Mouse (Mus musculus): ENCODE measurements at regions not wholly inside any gene's neighbourhood (a gene's known extent, or its start where the extent isn't known, plus 50 kb on each side); places are given as distances from the start of the nearest gene placed in this dataset.

- H3K27ac ChIP-seq (replicated peaks; ENCODE audit: low read depth, low read length): no peak overlapping the region
- no peak overlapping the region for H3K4me3 ChIP-seq (ENCODE audit: insufficient read depth, low read depth, low read length)
- no peaks in the 10 kb centered on the region for H3K4me1 ChIP-seq (ENCODE audit: control insufficient read depth, insufficient read depth, insufficient read length, low read length)
Observed at GRCm38 (mm10) chr10:9509092-9509671, 165.8 kb downstream of the Samd5 start.

DNA sequence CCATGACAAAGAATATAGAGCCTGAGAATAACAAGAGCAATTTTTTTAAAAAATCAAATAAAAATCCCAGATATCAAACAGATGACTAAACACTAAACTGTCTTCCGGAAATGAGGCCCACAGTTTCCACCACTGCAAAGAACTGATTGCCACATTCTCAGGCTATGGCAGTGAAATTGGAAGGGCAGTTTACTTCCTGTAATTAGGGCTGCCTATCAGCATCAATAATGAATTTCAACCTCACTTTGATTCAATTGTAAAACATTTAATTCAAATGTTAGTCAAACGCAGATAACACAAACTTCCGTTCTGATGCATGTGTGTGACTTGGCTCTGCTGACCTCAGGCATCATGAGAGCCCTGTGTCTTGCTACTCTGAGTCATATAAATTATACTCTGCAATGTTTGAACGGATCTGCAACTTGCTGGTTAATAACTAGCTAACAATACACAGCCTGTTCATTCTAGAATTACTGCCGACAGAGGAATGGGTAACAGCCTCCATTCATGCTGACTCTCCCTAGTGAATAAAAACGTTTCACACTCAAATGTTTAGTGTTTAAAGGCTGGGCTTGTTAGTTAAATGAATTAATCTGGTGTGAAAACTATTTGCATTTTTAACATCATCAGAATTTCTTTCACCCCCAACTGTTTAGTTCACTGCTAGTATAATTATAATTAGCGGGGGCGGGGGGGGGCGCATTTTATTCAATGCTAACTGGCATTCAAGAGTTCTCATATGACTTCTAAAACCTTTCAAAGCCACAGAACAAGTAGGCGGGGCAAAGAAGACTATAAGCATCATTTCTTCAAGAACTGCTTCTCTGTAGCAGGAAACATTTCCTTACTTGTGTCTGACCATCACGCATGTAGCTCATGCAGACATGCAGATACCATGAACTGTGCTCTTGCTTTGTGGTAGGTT lies 171.2 kb downstream of the Samd5 start:
- Histone ChIP-seq H3K4me3 (ENCODE audit: insufficient read depth, low read depth, low read length) (no peak overlapping the region), H3K27ac (replicated peaks; ENCODE audit: low read depth, low read length) (no peak overlapping the region), H3K4me1 (ENCODE audit: control insufficient read depth, insufficient read depth, insufficient read length, low read length) (peaks cover 2% of the 10 kb centered on the region; the same call in 1 of the 2 replicates)

GRCm38 (mm10) chr10:9498550-9498949 lies 176.5 kb downstream of the Samd5 start:
- H3K4me1 ChIP-seq (ENCODE audit: control insufficient read depth, insufficient read depth, insufficient read length, low read length): peaks cover 2% of the 10 kb centered on the region; the same call in 1 of the 2 replicates
- no peak overlapping the region for H3K27ac ChIP-seq (replicated peaks; ENCODE audit: low read depth, low read length)
- no peak overlapping the region for H3K4me3 ChIP-seq (ENCODE audit: insufficient read depth, low read depth, low read length)

DNA sequence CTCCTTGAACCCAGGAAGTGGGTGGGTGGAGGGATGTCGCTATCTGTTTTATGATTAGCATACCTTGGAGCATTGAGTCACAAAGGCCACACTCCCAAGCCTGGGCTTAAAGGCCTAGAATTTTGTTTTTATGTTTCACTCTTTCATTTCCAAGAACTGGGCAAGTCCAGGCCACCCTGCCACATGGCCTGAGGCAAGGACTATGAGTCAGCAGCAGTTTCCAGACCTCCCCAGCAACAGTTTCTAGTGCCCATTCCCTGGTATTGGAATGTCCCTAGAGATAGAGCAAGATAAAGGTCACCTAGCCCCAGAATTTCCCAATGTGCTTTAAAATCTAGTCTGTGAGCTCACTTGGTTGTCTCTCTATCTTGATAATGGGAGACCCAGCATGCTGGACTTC lies 178.0 kb downstream of the Samd5 start:
- H3K4me3 ChIP-seq (ENCODE audit: insufficient read depth, low read depth, low read length): no peak overlapping the region
- H3K27ac ChIP-seq (replicated peaks; ENCODE audit: low read depth, low read length): no peak overlapping the region
- H3K4me1 ChIP-seq (ENCODE audit: control insufficient read depth, insufficient read depth, insufficient read length, low read length): peaks cover 2% of the 10 kb centered on the region; the same call in 1 of the 2 replicates

- Histone ChIP-seq H3K4me3 (ENCODE audit: insufficient read depth, low read depth, low read length) (no peak overlapping the region), H3K27ac (replicated peaks; ENCODE audit: low read depth, low read length) (no peak overlapping the region; the same call in 1 of the 2 replicates), H3K4me1 (ENCODE audit: control insufficient read depth, insufficient read depth, insufficient read length, low read length) (no peaks in the 10 kb centered on the region)
Observed at GRCm38 (mm10) chr10:9495143-9495651, 179.8 kb downstream of the Samd5 start.

DNA sequence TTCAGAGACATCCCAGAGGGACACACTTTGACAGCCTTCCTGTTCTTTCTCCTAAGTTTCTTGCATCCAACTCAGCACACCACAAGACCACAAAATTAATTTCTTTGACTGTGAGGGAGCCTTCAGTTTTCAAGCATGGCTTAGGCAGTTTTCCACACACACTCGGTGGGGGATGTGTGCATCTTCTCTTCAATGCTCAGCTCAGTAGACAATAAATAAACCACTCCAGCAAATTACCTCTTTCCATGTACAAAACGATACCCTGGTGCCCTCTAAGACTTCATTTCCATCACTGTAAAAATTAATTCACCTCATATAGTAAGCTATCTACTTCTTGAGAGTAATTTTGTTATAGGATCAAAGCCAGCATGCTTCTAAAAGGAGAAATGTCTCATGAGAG lies 184.6 kb downstream of the Samd5 start:
- Histone ChIP-seq H3K4me1 (ENCODE audit: control insufficient read depth, insufficient read depth, insufficient read length, low read length) (no peaks in the 10 kb centered on the region), H3K4me3 (ENCODE audit: insufficient read depth, low read depth, low read length) (no peak overlapping the region), H3K27ac (replicated peaks; ENCODE audit: low read depth, low read length) (no peak overlapping the region)

DNA sequence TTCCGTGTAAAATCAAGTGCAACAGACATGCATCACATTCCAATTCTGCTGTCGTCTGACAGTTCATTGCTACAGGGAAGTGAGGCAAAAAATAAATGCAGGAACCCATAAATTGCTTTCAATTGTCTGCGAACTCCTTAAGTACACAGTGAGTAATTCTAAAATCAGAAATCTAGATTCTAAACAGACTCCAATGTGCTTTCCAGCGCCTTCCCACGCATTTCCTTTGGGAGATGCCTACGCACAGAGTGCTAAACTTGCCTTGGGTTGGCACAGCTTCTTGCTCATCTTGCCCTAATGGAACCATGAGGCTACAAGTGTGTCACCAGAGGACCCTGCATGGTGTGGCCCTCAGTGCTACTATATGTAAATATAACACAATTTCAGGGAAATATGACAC lies 212.6 kb downstream of the Samd5 start:
- no peaks in the 10 kb centered on the region for H3K4me1 ChIP-seq (ENCODE audit: control insufficient read depth, insufficient read depth, insufficient read length, low read length)
- no peak overlapping the region for H3K27ac ChIP-seq (replicated peaks; ENCODE audit: low read depth, low read length)
- H3K4me3 ChIP-seq (ENCODE audit: insufficient read depth, low read depth, low read length): no peak overlapping the region

DNA sequence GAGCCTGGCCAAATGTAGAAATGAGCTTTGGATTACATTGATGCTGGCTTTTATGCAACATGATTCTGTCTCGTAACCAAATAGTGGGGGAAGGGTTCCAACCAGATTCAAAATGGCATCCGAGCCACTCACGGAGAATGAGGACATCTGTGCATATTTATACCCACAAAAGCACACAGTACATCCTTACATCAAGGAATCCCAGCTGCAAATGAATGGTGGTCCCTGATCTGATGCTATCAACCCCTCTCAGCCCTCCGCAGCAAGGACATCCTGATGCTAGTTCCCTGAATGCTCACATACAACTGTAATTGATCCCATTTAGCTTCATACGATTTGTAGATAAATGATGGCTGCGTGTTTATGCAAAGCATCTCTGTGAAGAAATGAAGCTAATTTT lies 215.9 kb downstream of the Samd5 start:
- no peak overlapping the region for H3K27ac ChIP-seq (replicated peaks; ENCODE audit: low read depth, low read length)
- no peak overlapping the region for H3K4me3 ChIP-seq (ENCODE audit: insufficient read depth, low read depth, low read length)
- no peaks in the 10 kb centered on the region for H3K4me1 ChIP-seq (ENCODE audit: control insufficient read depth, insufficient read depth, insufficient read length, low read length)

GRCm38 (mm10) chr10:9458466-9458865 lies 216.5 kb downstream of the Samd5 start:
- H3K4me1 ChIP-seq (ENCODE audit: control insufficient read depth, insufficient read depth, insufficient read length, low read length): no peaks in the 10 kb centered on the region
- H3K27ac ChIP-seq (replicated peaks; ENCODE audit: low read depth, low read length): no peak overlapping the region
- no peak overlapping the region for H3K4me3 ChIP-seq (ENCODE audit: insufficient read depth, low read depth, low read length)

GRCm38 (mm10) chr10:9457222-9457621 lies 217.8 kb downstream of the Samd5 start:
- no peak overlapping the region for H3K4me3 ChIP-seq (ENCODE audit: insufficient read depth, low read depth, low read length)
- no peak overlapping the region for H3K27ac ChIP-seq (replicated peaks; ENCODE audit: low read depth, low read length)
- H3K4me1 ChIP-seq (ENCODE audit: control insufficient read depth, insufficient read depth, insufficient read length, low read length): no peaks in the 10 kb centered on the region

GRCm38 (mm10) chr10:9439072-9439471 lies 235.9 kb downstream of the Samd5 start:
- H3K4me1 ChIP-seq (ENCODE audit: control insufficient read depth, insufficient read depth, insufficient read length, low read length): no peaks in the 10 kb centered on the region
- no peak overlapping the region for H3K4me3 ChIP-seq (ENCODE audit: insufficient read depth, low read depth, low read length)
- no peak overlapping the region for H3K27ac ChIP-seq (replicated peaks; ENCODE audit: low read depth, low read length)

DNA sequence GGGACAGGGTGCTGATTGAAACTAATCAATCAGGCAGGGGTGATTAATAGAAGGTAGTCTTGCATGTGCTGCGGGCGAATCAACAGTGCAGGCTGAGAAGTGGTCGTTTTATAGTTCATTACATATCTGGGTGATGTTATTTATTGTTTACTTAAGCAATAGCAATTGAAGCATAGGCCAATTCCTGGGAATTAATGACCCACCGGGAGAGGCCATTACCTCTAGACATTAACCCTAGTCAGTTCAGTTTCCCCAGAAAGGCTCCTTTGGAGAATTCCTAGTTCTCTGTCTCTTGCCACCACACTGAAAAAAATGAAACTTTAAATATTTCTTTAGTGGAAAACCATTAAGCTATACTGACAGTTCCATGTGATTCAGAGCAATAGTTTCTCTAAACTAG lies 236.6 kb downstream of the Samd5 start:
- H3K4me3 ChIP-seq (ENCODE audit: insufficient read depth, low read depth, low read length): no peak overlapping the region
- no peaks in the 10 kb centered on the region for H3K4me1 ChIP-seq (ENCODE audit: control insufficient read depth, insufficient read depth, insufficient read length, low read length)
- H3K27ac ChIP-seq (replicated peaks; ENCODE audit: low read depth, low read length): no peak overlapping the region

- Histone ChIP-seq H3K4me1 (ENCODE audit: control insufficient read depth, insufficient read depth, insufficient read length, low read length) (no peaks in the 10 kb centered on the region), H3K27ac (replicated peaks; ENCODE audit: low read depth, low read length) (no peak overlapping the region)
Observed at GRCm38 (mm10) chr10:9429085-9429484, 245.9 kb downstream of the Samd5 start.

DNA sequence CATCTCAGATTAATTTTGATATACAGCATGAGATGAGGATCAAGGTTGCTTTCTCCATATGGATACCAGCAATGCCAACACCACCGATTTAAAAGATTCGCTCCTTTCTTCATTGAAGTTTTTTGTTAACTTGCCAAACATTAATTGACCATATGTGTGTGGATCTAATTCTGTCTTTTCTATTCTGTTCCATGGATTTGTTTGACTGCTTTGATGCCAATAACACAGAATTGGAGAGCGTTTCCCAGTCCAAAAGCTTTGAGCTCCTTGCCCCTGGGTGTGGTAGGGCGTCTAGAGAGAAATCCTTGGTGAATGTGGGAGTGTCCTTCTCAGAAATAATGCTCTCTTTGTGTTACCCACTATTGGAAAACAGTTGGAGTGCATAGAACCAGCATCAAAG lies 254.3 kb downstream of the Samd5 start:
- H3K4me1 ChIP-seq (ENCODE audit: control insufficient read depth, insufficient read depth, insufficient read length, low read length): no peaks in the 10 kb centered on the region
- no peak overlapping the region for H3K4me3 ChIP-seq (ENCODE audit: insufficient read depth, low read depth, low read length)
- no peak overlapping the region for H3K27ac ChIP-seq (replicated peaks; ENCODE audit: low read depth, low read length)

More at GRCm38 (mm10) chr10:9429085-9429484, 245.9 kb downstream of the Samd5 start:
- no peak overlapping the region for H3K4me3 ChIP-seq (ENCODE audit: insufficient read depth, low read depth, low read length)

DNA sequence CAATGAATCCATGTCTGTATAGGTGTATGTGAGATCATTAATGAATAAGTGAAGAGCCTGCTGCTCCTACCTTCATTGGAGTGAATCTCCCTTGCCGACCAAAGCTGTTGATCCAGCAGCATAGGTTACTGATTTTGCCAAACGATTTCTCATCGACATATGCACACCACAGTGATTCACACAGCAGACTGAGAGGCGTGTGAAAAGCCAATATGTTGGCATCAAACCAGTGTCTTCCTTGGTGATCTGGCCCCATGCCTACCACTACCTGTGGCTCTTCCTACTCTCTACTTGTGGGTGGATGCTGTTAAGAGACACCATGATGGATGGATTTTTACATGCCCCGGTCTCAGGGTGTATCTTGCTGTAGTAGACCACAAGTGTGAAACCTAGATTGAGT lies 258.3 kb downstream of the Samd5 start:
- Histone ChIP-seq H3K4me3 (ENCODE audit: insufficient read depth, low read depth, low read length) (no peak overlapping the region), H3K4me1 (ENCODE audit: control insufficient read depth, insufficient read depth, insufficient read length, low read length) (no peaks in the 10 kb centered on the region), H3K27ac (replicated peaks; ENCODE audit: low read depth, low read length) (no peak overlapping the region)

DNA sequence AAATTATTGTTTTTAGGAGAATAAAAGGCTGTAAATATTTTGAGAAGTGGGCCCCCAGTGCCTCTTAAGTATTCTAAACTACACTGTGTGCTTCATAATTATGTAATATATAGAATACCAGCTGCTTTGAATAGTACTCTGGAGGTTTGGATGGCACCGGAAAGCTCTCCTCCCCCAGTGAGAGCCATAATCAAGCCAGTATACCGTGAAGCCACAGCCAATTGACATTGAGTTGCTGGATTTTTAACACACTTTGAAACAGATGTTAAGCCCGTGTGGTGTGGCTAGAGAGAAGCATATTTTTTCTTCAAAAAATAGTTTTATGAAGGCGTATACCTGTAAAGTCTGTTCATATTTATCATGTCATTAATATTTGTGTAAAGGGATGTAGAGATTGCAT lies 268.9 kb downstream of the Samd5 start:
- Histone ChIP-seq H3K4me1 (ENCODE audit: control insufficient read depth, insufficient read depth, insufficient read length, low read length) (no peaks in the 10 kb centered on the region), H3K27ac (replicated peaks; ENCODE audit: low read depth, low read length) (no peak overlapping the region), H3K4me3 (ENCODE audit: insufficient read depth, low read depth, low read length) (no peak overlapping the region)
